Mouse (Mus musculus): ENCODE measurements at regions not wholly inside any gene's neighbourhood (a gene's known extent, or its start where the extent isn't known, plus 50 kb on each side); places are given as distances from the start of the nearest gene placed in this dataset.

GRCm38 (mm10) chr8:26432161-26432919 lies 313.0 kb downstream of the Gm45692 start:
- no peak for DNase-seq (ENCODE audit: low spot score in 2 of 2)
- intact Hi-C loops (cut with DNase I): no loop called here

- DNase-seq (ENCODE audit: low spot score in 2 of 2): no peak
- intact Hi-C loops (cut with DNase I): no loop called here
Observed at GRCm38 (mm10) chr8:26436236-26436635, 316.9 kb downstream of the Gm45692 start.

- intact Hi-C loops (cut with DNase I): no loop called here
- DNase-seq (ENCODE audit: low spot score in 2 of 2): no peak
Observed at GRCm38 (mm10) chr8:26437571-26437970, 318.2 kb downstream of the Gm45692 start.

- no peak for DNase-seq (ENCODE audit: low spot score in 2 of 2)
- intact Hi-C loops (cut with DNase I): no loop called here
Observed at GRCm38 (mm10) chr8:26438246-26438862, 319.0 kb downstream of the Gm45692 start.

GRCm38 (mm10) chr8:26438877-26439276 lies 319.5 kb downstream of the Gm45692 start:
- no peak for DNase-seq (ENCODE audit: low spot score in 2 of 2)
- intact Hi-C loops (cut with DNase I): no loop called here

GRCm38 (mm10) chr8:26441268-26442030 lies 322.1 kb downstream of the Gm45692 start:
- intact Hi-C loops (cut with DNase I): loop anchor here (2.0 to 10.0 kb wide), 3 partner anchors 61 to 536 kb away; partner anchors contain the start of gene Zfp703
- peak in 1 of 2 experiments; percentile 26 for DNase-seq (ENCODE audit: low spot score in 2 of 2)

GRCm38 (mm10) chr8:26443041-26443440 lies 323.7 kb downstream of the Gm45692 start:
- peak; percentile 61 to 76 for DNase-seq (ENCODE audit: low spot score in 2 of 2)
- intact Hi-C loops (cut with DNase I): loop anchor here (2.0 to 10.0 kb wide), 3 partner anchors 62 to 534 kb away; partner anchors contain the start of gene Zfp703

GRCm38 (mm10) chr8:26443735-26444134 lies 324.4 kb downstream of the Gm45692 start:
- intact Hi-C loops (cut with DNase I): loop anchor here (2.0 to 10.0 kb wide), 3 partner anchors 63 to 534 kb away; partner anchors contain the start of gene Zfp703
- DNase-seq (ENCODE audit: low spot score in 2 of 2): no peak

- no peak for DNase-seq (ENCODE audit: low spot score in 2 of 2)
- intact Hi-C loops (cut with DNase I): loop anchor here (10.0 kb wide), 1 partner anchor 261 kb away; no protein-coding TSS in a partner anchor
Observed at GRCm38 (mm10) chr8:26445991-26446390, 326.7 kb downstream of the Gm45692 start.

GRCm38 (mm10) chr8:26447886-26448640 lies 328.7 kb downstream of the Gm45692 start:
- intact Hi-C loops (cut with DNase I): loop anchor here (10.0 kb wide), 1 partner anchor 263 kb away; no protein-coding TSS in a partner anchor
- no peak for DNase-seq (ENCODE audit: low spot score in 2 of 2)

- intact Hi-C loops (cut with DNase I): loop anchor here (10.0 kb wide), 1 partner anchor 264 kb away; no protein-coding TSS in a partner anchor
- DNase-seq (ENCODE audit: low spot score in 2 of 2): no peak
Observed at GRCm38 (mm10) chr8:26449291-26449690, 330.0 kb downstream of the Gm45692 start.

GRCm38 (mm10) chr8:26450543-26450942 lies 331.2 kb downstream of the Gm45692 start:
- intact Hi-C loops (cut with DNase I): no loop called here
- no peak for DNase-seq (ENCODE audit: low spot score in 2 of 2)

- intact Hi-C loops (cut with DNase I): no loop called here
Observed at GRCm38 (mm10) chr8:26452976-26453573, 333.7 kb downstream of the Gm45692 start.

GRCm38 (mm10) chr8:26465346-26465745 lies 346.0 kb downstream of the Gm45692 start:
- intact Hi-C loops (cut with DNase I): no loop called here
- DNase-seq (ENCODE audit: low spot score in 2 of 2): no peak

More at GRCm38 (mm10) chr8:26452976-26453573, 333.7 kb downstream of the Gm45692 start:
- no peak for DNase-seq (ENCODE audit: low spot score in 2 of 2)

GRCm38 (mm10) chr8:26468441-26468840 lies 349.1 kb downstream of the Gm45692 start:
- intact Hi-C loops (cut with DNase I): no loop called here

GRCm38 (mm10) chr8:26469705-26470104 lies 350.4 kb downstream of the Gm45692 start:
- no peak for DNase-seq (ENCODE audit: low spot score in 2 of 2)
- intact Hi-C loops (cut with DNase I): no loop called here

More at GRCm38 (mm10) chr8:26468441-26468840, 349.1 kb downstream of the Gm45692 start:
- DNase-seq (ENCODE audit: low spot score in 2 of 2): no peak

GRCm38 (mm10) chr8:26471811-26472550 lies 352.6 kb downstream of the Gm45692 start:
- intact Hi-C loops (cut with DNase I): no loop called here
- no peak for DNase-seq (ENCODE audit: low spot score in 2 of 2)

- DNase-seq (ENCODE audit: low spot score in 2 of 2): no peak
- intact Hi-C loops (cut with DNase I): no loop called here
Observed at GRCm38 (mm10) chr8:26484749-26485148, 365.4 kb downstream of the Gm45692 start.

Measured in left cerebral cortex, postnatal 14 days (tissue).